Mouse (Mus musculus): ENCODE measurements around the gene Kank1. TPM values are rescaled to one million over a fixed set of nuclear protein-coding genes. Genes with fewer than 3 reads are reported as not detected.

Gene Kank1
- polyA plus RNA-seq, 1 experiment from 2014 or later, result 21.8 TPM

- Histone ChIP-seq H3K36me3 (ENCODE audit: control insufficient read depth, insufficient read depth, low read length) (no peaks in the 10 kb centered on the region), H3K4me2 (replicated peaks; ENCODE audit: low read depth, low read length) (0 out of 2 replicates have a peak overlapping the region, but pooled peaks have one; percentile 15), H3K27me3 (ENCODE audit: control insufficient read depth, insufficient read depth, low read length) (no peaks in the 10 kb centered on the region), H3K9ac (replicated peaks; ENCODE audit: low read depth, low read length) (no peak overlapping the region), H3K4me1 (ENCODE audit: control insufficient read depth, insufficient read depth, low read length) (peaks cover 19% of the 10 kb centered on the region; the same call in 1 of the 2 replicates), H3K4me3 (ENCODE audit: low read depth, low read length) (no peak overlapping the region), H3K27ac (ENCODE audit: low read length) (peak overlapping the region; percentile 29; the same call in 1 of the 2 replicates), H3K9me3 (ENCODE audit: control insufficient read depth, low read depth, low read length) (no peaks in the 10 kb centered on the region)
- 15% methylated on average over 12 of the region's 12 CpGs for WGBS
- peak; percentile 51; the same call in 1 of the 2 replicates for ATAC-seq (ENCODE audit: insufficient number of reproducible peaks, insufficient read depth, low FRiP score, low read depth)
Observed at GRCm38 (mm10) chr19:25383386-25384146, 146.8 kb downstream of the Kank1 start.

GRCm38 (mm10) chr19:25385981-25386380 is 149.2 kb downstream of the Kank1 start:
- Histone ChIP-seq H3K9ac (replicated peaks; ENCODE audit: low read depth, low read length) (no peak overlapping the region), H3K9me3 (ENCODE audit: control insufficient read depth, low read depth, low read length) (no peaks in the 10 kb centered on the region), H3K27ac (ENCODE audit: low read length) (no peak overlapping the region), H3K36me3 (ENCODE audit: control insufficient read depth, insufficient read depth, low read length) (no peaks in the 10 kb centered on the region), H3K4me2 (replicated peaks; ENCODE audit: low read depth, low read length) (no peak overlapping the region), H3K4me1 (ENCODE audit: control insufficient read depth, insufficient read depth, low read length) (peaks cover 19% of the 10 kb centered on the region; the same call in 1 of the 2 replicates), H3K27me3 (ENCODE audit: control insufficient read depth, insufficient read depth, low read length) (no peaks in the 10 kb centered on the region), H3K4me3 (ENCODE audit: low read depth, low read length) (no peak overlapping the region)
- 51% methylated on average over 8 of the region's 8 CpGs for WGBS
- ATAC-seq (ENCODE audit: insufficient number of reproducible peaks, insufficient read depth, low FRiP score, low read depth), result no peak

GRCm38 (mm10) chr19:25386679-25387470 is 150.1 kb downstream of the Kank1 start:
- H3K9me3 ChIP-seq (ENCODE audit: control insufficient read depth, low read depth, low read length), result no peaks in the 10 kb centered on the region
- H3K4me2 ChIP-seq (replicated peaks; ENCODE audit: low read depth, low read length), result no peak overlapping the region
- ATAC-seq (ENCODE audit: insufficient number of reproducible peaks, insufficient read depth, low FRiP score, low read depth), result no peak
- no peak overlapping the region for H3K4me3 ChIP-seq (ENCODE audit: low read depth, low read length)
- H3K36me3 ChIP-seq (ENCODE audit: control insufficient read depth, insufficient read depth, low read length), result no peaks in the 10 kb centered on the region
- H3K27me3 ChIP-seq (ENCODE audit: control insufficient read depth, insufficient read depth, low read length), result no peaks in the 10 kb centered on the region
- no peak overlapping the region for H3K27ac ChIP-seq (ENCODE audit: low read length)
- 65% methylated on average over 16 of the region's 16 CpGs for WGBS
- no peak overlapping the region for H3K9ac ChIP-seq (replicated peaks; ENCODE audit: low read depth, low read length)
- H3K4me1 ChIP-seq (ENCODE audit: control insufficient read depth, insufficient read depth, low read length), result peaks cover 14% of the 10 kb centered on the region; the same call in 1 of the 2 replicates

- H3K36me3 ChIP-seq (ENCODE audit: control insufficient read depth, insufficient read depth, low read length), result no peaks in the 10 kb centered on the region
- H3K4me3 ChIP-seq (ENCODE audit: low read depth, low read length), result no peak overlapping the region
- H3K27ac ChIP-seq (ENCODE audit: low read length), result no peak overlapping the region
- H3K9ac ChIP-seq (replicated peaks; ENCODE audit: low read depth, low read length), result no peak overlapping the region
- no peaks in the 10 kb centered on the region for H3K9me3 ChIP-seq (ENCODE audit: control insufficient read depth, low read depth, low read length)
- H3K27me3 ChIP-seq (ENCODE audit: control insufficient read depth, insufficient read depth, low read length), result no peaks in the 10 kb centered on the region
- no peak for ATAC-seq (ENCODE audit: insufficient number of reproducible peaks, insufficient read depth, low FRiP score, low read depth)
- H3K4me2 ChIP-seq (replicated peaks; ENCODE audit: low read depth, low read length), result no peak overlapping the region
- H3K4me1 ChIP-seq (ENCODE audit: control insufficient read depth, insufficient read depth, low read length), result 0 out of 2 replicates have a peak, but pooled peaks cover 8% of the 10 kb centered on the region
- 94% methylated on average over 18 of the region's 18 CpGs for WGBS
Observed at GRCm38 (mm10) chr19:25387902-25388301, 151.1 kb downstream of the Kank1 start.

- Histone ChIP-seq H3K27ac (ENCODE audit: low read length) (no peak overlapping the region), H3K4me1 (ENCODE audit: control insufficient read depth, insufficient read depth, low read length) (peaks cover 10% of the 10 kb centered on the region; the same call in 1 of the 2 replicates), H3K9me3 (ENCODE audit: control insufficient read depth, low read depth, low read length) (no peaks in the 10 kb centered on the region), H3K4me3 (ENCODE audit: low read depth, low read length) (no peak overlapping the region), H3K4me2 (replicated peaks; ENCODE audit: low read depth, low read length) (no peak overlapping the region), H3K9ac (replicated peaks; ENCODE audit: low read depth, low read length) (no peak overlapping the region), H3K36me3 (ENCODE audit: control insufficient read depth, insufficient read depth, low read length) (no peaks in the 10 kb centered on the region), H3K27me3 (ENCODE audit: control insufficient read depth, insufficient read depth, low read length) (no peaks in the 10 kb centered on the region)
- ATAC-seq (ENCODE audit: insufficient number of reproducible peaks, insufficient read depth, low FRiP score, low read depth), result no peak
- 78% methylated on average over 11 of the region's 11 CpGs for WGBS
Observed at GRCm38 (mm10) chr19:25392135-25392534, 155.4 kb downstream of the Kank1 start.

GRCm38 (mm10) chr19:25395035-25395434 is 158.3 kb downstream of the Kank1 start:
- Histone ChIP-seq H3K36me3 (ENCODE audit: control insufficient read depth, insufficient read depth, low read length) (no peaks in the 10 kb centered on the region), H3K4me1 (ENCODE audit: control insufficient read depth, insufficient read depth, low read length) (peaks cover 23% of the 10 kb centered on the region), H3K4me2 (replicated peaks; ENCODE audit: low read depth, low read length) (peak overlapping the region; percentile 22; the same call in 1 of the 2 replicates), H3K27me3 (ENCODE audit: control insufficient read depth, insufficient read depth, low read length) (no peaks in the 10 kb centered on the region), H3K9me3 (ENCODE audit: control insufficient read depth, low read depth, low read length) (no peaks in the 10 kb centered on the region), H3K4me3 (ENCODE audit: low read depth, low read length) (no peak overlapping the region), H3K9ac (replicated peaks; ENCODE audit: low read depth, low read length) (no peak overlapping the region), H3K27ac (ENCODE audit: low read length) (peak overlapping the region; percentile 82)
- peak; percentile 61; the same call in 1 of the 2 replicates for ATAC-seq (ENCODE audit: insufficient number of reproducible peaks, insufficient read depth, low FRiP score, low read depth)
- WGBS, result 6% methylated on average over 10 of the region's 10 CpGs

GRCm38 (mm10) chr19:25396709-25397266 is 160.0 kb downstream of the Kank1 start:
- H3K9me3 ChIP-seq (ENCODE audit: control insufficient read depth, low read depth, low read length), result no peaks in the 10 kb centered on the region
- H3K4me1 ChIP-seq (ENCODE audit: control insufficient read depth, insufficient read depth, low read length), result peaks cover 39% of the 10 kb centered on the region
- H3K27me3 ChIP-seq (ENCODE audit: control insufficient read depth, insufficient read depth, low read length), result no peaks in the 10 kb centered on the region
- H3K4me3 ChIP-seq (ENCODE audit: low read depth, low read length), result no peak overlapping the region
- H3K9ac ChIP-seq (replicated peaks; ENCODE audit: low read depth, low read length), result no peak overlapping the region
- 90% methylated on average over 6 of the region's 6 CpGs for WGBS
- H3K4me2 ChIP-seq (replicated peaks; ENCODE audit: low read depth, low read length), result no peak overlapping the region
- ATAC-seq (ENCODE audit: insufficient number of reproducible peaks, insufficient read depth, low FRiP score, low read depth), result no peak
- no peaks in the 10 kb centered on the region for H3K36me3 ChIP-seq (ENCODE audit: control insufficient read depth, insufficient read depth, low read length)
- no peak overlapping the region for H3K27ac ChIP-seq (ENCODE audit: low read length)

GRCm38 (mm10) chr19:25399511-25400211 is 162.9 kb downstream of the Kank1 start:
- ATAC-seq (ENCODE audit: insufficient number of reproducible peaks, insufficient read depth, low FRiP score, low read depth), result peak; percentile 43; the same call in 1 of the 2 replicates
- H3K4me2 ChIP-seq (replicated peaks; ENCODE audit: low read depth, low read length), result peak overlapping the region; percentile 41
- peaks cover 37% of the 10 kb centered on the region for H3K4me1 ChIP-seq (ENCODE audit: control insufficient read depth, insufficient read depth, low read length)
- WGBS, result 9% methylated on average over 9 of the region's 9 CpGs
- H3K9me3 ChIP-seq (ENCODE audit: control insufficient read depth, low read depth, low read length), result no peaks in the 10 kb centered on the region
- H3K4me3 ChIP-seq (ENCODE audit: low read depth, low read length), result no peak overlapping the region
- H3K27me3 ChIP-seq (ENCODE audit: control insufficient read depth, insufficient read depth, low read length), result no peaks in the 10 kb centered on the region
- H3K27ac ChIP-seq (ENCODE audit: low read length), result peak overlapping the region; percentile 70
- H3K9ac ChIP-seq (replicated peaks; ENCODE audit: low read depth, low read length), result no peak overlapping the region
- no peaks in the 10 kb centered on the region for H3K36me3 ChIP-seq (ENCODE audit: control insufficient read depth, insufficient read depth, low read length)

All from stomach, embryonic 14.5 days (tissue).